Mouse (Mus musculus): ENCODE measurements around the gene Rnf41. TPM values are rescaled to one million over a fixed set of nuclear protein-coding genes. Genes with fewer than 3 reads are reported as not detected.

Gene Rnf41
- total RNA-seq, 2 experiments from 2014 or later, result 49.9 to 50.9 TPM

- no peak for DNase-seq (ENCODE audit: low spot score in 2 of 2)
Observed at GRCm38 (mm10) chr10:128382482-128382881, 29.0 kb upstream of the Rnf41 start.

GRCm38 (mm10) chr10:128385902-128386301 lies 25.6 kb upstream of the Rnf41 start:
- DNase-seq (ENCODE audit: low spot score in 2 of 2), result no peak

- no peak for DNase-seq (ENCODE audit: low spot score in 2 of 2)
Observed at GRCm38 (mm10) chr10:128388941-128389340, 22.5 kb upstream of the Rnf41 start.

- DNase-seq (ENCODE audit: low spot score in 2 of 2), result no peak
Observed at GRCm38 (mm10) chr10:128389570-128389969, 21.9 kb upstream of the Rnf41 start.

- DNase-seq (ENCODE audit: low spot score in 2 of 2), result no peak
Observed at GRCm38 (mm10) chr10:128390366-128390765, 21.1 kb upstream of the Rnf41 start.

- no peak for DNase-seq (ENCODE audit: low spot score in 2 of 2)
Observed at GRCm38 (mm10) chr10:128391850-128392249, 19.6 kb upstream of the Rnf41 start.

- DNase-seq (ENCODE audit: low spot score in 2 of 2), result no peak
Observed at GRCm38 (mm10) chr10:128396017-128396673, 15.3 kb upstream of the Rnf41 start.

GRCm38 (mm10) chr10:128396716-128397264 lies 14.7 kb upstream of the Rnf41 start:
- no peak for DNase-seq (ENCODE audit: low spot score in 2 of 2)

GRCm38 (mm10) chr10:128397466-128397865 lies 14.0 kb upstream of the Rnf41 start:
- no peak for DNase-seq (ENCODE audit: low spot score in 2 of 2)

- no peak for DNase-seq (ENCODE audit: low spot score in 2 of 2)
Observed at GRCm38 (mm10) chr10:128400338-128400737, 11.1 kb upstream of the Rnf41 start.

GRCm38 (mm10) chr10:128401056-128401455 lies 10.4 kb upstream of the Rnf41 start, which contains the start of gene Slc39a5:
TSS of gene Slc39a5 (minus strand) at chr10:128401229.
- no peak for DNase-seq (ENCODE audit: low spot score in 2 of 2)

GRCm38 (mm10) chr10:128401638-128402037 lies 9.8 kb upstream of the Rnf41 start:
- no peak for DNase-seq (ENCODE audit: low spot score in 2 of 2)

- no peak for DNase-seq (ENCODE audit: low spot score in 2 of 2)
Observed at GRCm38 (mm10) chr10:128403931-128404330, 7.5 kb upstream of the Rnf41 start.

GRCm38 (mm10) chr10:128408591-128409535 lies 2.6 kb upstream of the Rnf41 start:
- no peak for DNase-seq (ENCODE audit: low spot score in 2 of 2)

- DNase-seq (ENCODE audit: low spot score in 2 of 2), result peak; percentile 93 to 94
Observed at GRCm38 (mm10) chr10:128409692-128410559, 1.5 kb upstream of the Rnf41 start.

- DNase-seq (ENCODE audit: low spot score in 2 of 2), result no peak
Observed at GRCm38 (mm10) chr10:128410560-128410845, 954 bp upstream of the Rnf41 start.

- no peak for DNase-seq (ENCODE audit: low spot score in 2 of 2)
Observed at GRCm38 (mm10) chr10:128412055-128412381, 561 bp downstream of the Rnf41 start.

GRCm38 (mm10) chr10:128412558-128412957 lies 1.1 kb downstream of the Rnf41 start:
- DNase-seq (ENCODE audit: low spot score in 2 of 2), result no peak

- DNase-seq (ENCODE audit: low spot score in 2 of 2), result no peak
Observed at GRCm38 (mm10) chr10:128413076-128413475, 1.6 kb downstream of the Rnf41 start.

GRCm38 (mm10) chr10:128414848-128415247 lies 3.4 kb downstream of the Rnf41 start:
- no peak for DNase-seq (ENCODE audit: low spot score in 2 of 2)

GRCm38 (mm10) chr10:128422426-128422825 lies 11.0 kb downstream of the Rnf41 start:
- no peak for DNase-seq (ENCODE audit: low spot score in 2 of 2)

All from adrenal gland, postnatal 4 days (tissue).